Mouse (Mus musculus) liver, adult 2 months (tissue): ENCODE data around the gene Serinc5. TPM values are rescaled to one million over a fixed set of nuclear protein-coding genes. Genes with fewer than 3 reads are reported as not detected.

Experiments used
- DNase-seq: peaks from one replicate; pipeline ENCODE4 v3.0.0-alpha.2; 2011; ENCODE audit warnings: low read depth, low spot score; ENCODE audit errors: extremely low read depth
- H3K27ac ChIP-seq: fragments of 200-500 bp; replicated peaks from 2 replicates; pipeline ENCODE4 v1.5.1; 2012; ENCODE audit warnings: low read depth, mild to moderate bottlenecking, control low read depth, inconsistent platforms, low read length; ENCODE audit not compliant: insufficient read depth
- H3K27me3 ChIP-seq: fragments of 200-500 bp; 2 replicates; pipeline ENCODE4 v1.6.1; 2012; ENCODE audit warnings: mild to moderate bottlenecking, moderate library complexity, low read length, inconsistent platforms; ENCODE audit not compliant: control insufficient read depth, insufficient read depth
- H3K36me3 ChIP-seq: fragments of 200-500 bp; 2 replicates; pipeline ENCODE4 v1.6.1; 2012; ENCODE audit warnings: low read length, inconsistent platforms; ENCODE audit not compliant: control insufficient read depth, insufficient read depth
- H3K4me1 ChIP-seq: fragments of 200-500 bp; 2 replicates; pipeline ENCODE4 v1.6.1; 2011; ENCODE audit warnings: low read length; ENCODE audit not compliant: control insufficient read depth, insufficient read depth
- H3K4me3 ChIP-seq: fragments of 200-500 bp; 2 replicates; pipeline ENCODE4 v1.5.1; 2011; ENCODE audit warnings: low read depth, mild to moderate bottlenecking, control low read depth, low read length, moderate library complexity; ENCODE audit not compliant: insufficient read depth
- H3K79me2 ChIP-seq: fragments of 200-500 bp; 2 replicates; pipeline ENCODE4 v1.6.1; 2012; ENCODE audit warnings: inconsistent platforms, mild to moderate bottlenecking, low read length, moderate library complexity; ENCODE audit not compliant: control insufficient read depth, insufficient read depth
- H3K9ac ChIP-seq: fragments of 200-500 bp; 2 replicates; pipeline ENCODE4 v1.6.1; 2012; ENCODE audit warnings: low read depth, mild to moderate bottlenecking, control low read depth, inconsistent platforms, low read length
- CTCF ChIP-seq: fragments of 200-500 bp; IDR thresholded peaks from 2 replicates; pipeline ENCODE4 v1.5.1; 2011; ENCODE audit warnings: low read depth, low read length, control low read depth
- POLR2A ChIP-seq: fragments of 200-500 bp; IDR thresholded peaks from 2 replicates; pipeline ENCODE4 v1.6.1; 2011; ENCODE audit warnings: low read length, control low read depth; ENCODE audit not compliant: insufficient read depth; ENCODE audit errors: extremely low read depth
- WGBS: fragments of 180-500 bp; shearing (Covaris S2); methylation state at CpG from one replicate; pipeline ENCODE4 v1.1.7; 2018; 5-methylcytosine and 5-hydroxymethylcytosine counted together
- polyA plus RNA-seq: library from polyadenylated mRNA; depleted of rRNA; stranded (reverse); fragments of >200 nt; gene quantifications from 2 replicates; pipeline ENCODE4 v1.2.3, GENCODE M21; 2012
- total RNA-seq: library from RNA; depleted of rRNA; stranded (reverse); fragments of >200 nt; gene quantifications from 2 replicates; pipeline ENCODE4 v1.2.3, GENCODE M21; 2014

Gene Serinc5
- total and polyA plus RNA-seq, 2 experiments = 14.3 to 18.0 TPM

DNA sequence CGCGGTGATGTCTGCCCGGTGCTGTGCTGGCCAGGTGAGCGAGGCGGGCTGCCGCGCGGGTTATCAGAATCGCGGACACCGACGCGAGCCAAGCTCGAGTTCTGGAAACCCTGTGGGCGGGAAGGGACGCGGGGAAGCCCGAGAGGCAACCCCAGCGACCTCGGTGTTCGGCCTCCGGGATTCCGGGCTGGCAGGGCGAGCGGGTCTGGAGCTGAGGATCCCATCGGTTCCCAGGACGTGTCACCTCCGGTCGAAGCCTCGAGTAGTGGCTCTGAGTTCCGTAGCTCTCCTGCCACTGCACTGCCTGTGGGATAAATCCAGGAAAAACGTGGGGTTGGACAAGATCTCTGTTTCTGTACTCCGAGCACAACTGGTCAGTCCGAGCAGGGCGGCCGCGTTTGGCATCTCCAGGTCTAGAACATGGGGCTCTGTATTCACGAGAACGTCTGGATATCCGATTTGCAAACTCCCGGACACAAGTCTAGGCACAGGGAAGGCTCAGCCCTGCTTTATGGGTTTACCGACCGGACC is 428 bp downstream of the Serinc5 start:
- WGBS = under 1% methylated on average over 43 of the region's 43 CpGs
- TF ChIP-seq POLR2A (no peak), CTCF (no peak)
- H3K27ac ChIP-seq = peak overlapping the region; percentile 82

GRCm38 (mm10) chr13:92611917-92612316 is 1.0 kb downstream of the Serinc5 start:
- Histone ChIP-seq H3K36me3 (no peaks in the 10 kb centered on the region), H3K4me3 (peak overlapping the region; percentile 98), H3K4me1 (peaks cover 8% of the 10 kb centered on the region), H3K79me2 (peaks cover 9% of the 10 kb centered on the region), H3K27ac (no peak overlapping the region), H3K27me3 (no peaks in the 10 kb centered on the region), H3K9ac (no peak overlapping the region)
- no peak for TF ChIP-seq CTCF
- no peak for TF ChIP-seq POLR2A
- WGBS = 14% methylated on average over 7 of the region's 7 CpGs
- DNase-seq = no peak

More for the DNA sequence above, 428 bp downstream of the Serinc5 start:
- H3K4me3 ChIP-seq = peak overlapping the region; percentile 98
- peak; percentile 58 for DNase-seq
- no peaks in the 10 kb centered on the region for H3K36me3 ChIP-seq
- H3K79me2 ChIP-seq = peaks cover 9% of the 10 kb centered on the region
- H3K4me1 ChIP-seq = peaks cover 8% of the 10 kb centered on the region
- H3K9ac ChIP-seq = peak overlapping the region; percentile 88
- H3K27me3 ChIP-seq = no peaks in the 10 kb centered on the region

GRCm38 (mm10) chr13:92613094-92613493 is 2.2 kb downstream of the Serinc5 start:
- Histone ChIP-seq H3K36me3 (no peaks in the 10 kb centered on the region), H3K79me2 (peaks cover 9% of the 10 kb centered on the region), H3K4me1 (peaks cover 8% of the 10 kb centered on the region), H3K4me3 (no peak overlapping the region), H3K9ac (no peak overlapping the region), H3K27ac (no peak overlapping the region), H3K27me3 (no peaks in the 10 kb centered on the region)
- TF ChIP-seq POLR2A (no peak), CTCF (no peak)
- DNase-seq = no peak
- 60% methylated on average over 5 of the region's 5 CpGs for WGBS

DNA sequence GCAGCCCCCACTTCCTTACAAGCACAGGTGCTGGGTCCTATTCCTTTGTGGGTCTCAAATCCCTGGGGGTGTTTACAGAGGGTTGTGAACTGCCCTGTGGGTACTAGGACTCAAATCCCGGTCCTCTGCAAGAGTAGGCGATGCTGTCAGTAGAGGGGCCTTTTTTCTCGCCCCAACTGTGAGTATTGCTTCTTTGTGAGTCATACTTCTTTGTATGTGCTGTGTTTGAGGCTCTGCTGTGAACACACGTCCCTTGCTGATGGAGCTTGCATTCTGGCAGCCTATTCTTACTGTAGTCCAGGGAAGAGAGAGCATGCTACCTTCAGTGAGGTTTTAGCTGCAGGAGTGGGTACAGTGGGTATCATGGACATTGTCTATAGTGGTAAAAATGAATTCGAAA is 4.3 kb downstream of the Serinc5 start:
- H3K79me2 ChIP-seq = peaks cover 9% of the 10 kb centered on the region
- H3K36me3 ChIP-seq = no peaks in the 10 kb centered on the region
- no peak overlapping the region for H3K9ac ChIP-seq
- no peak for DNase-seq
- no peaks in the 10 kb centered on the region for H3K27me3 ChIP-seq
- WGBS = 75% methylated on average over 5 of the region's 5 CpGs
- H3K27ac ChIP-seq = no peak overlapping the region
- TF ChIP-seq CTCF (no peak), POLR2A (no peak)
- H3K4me3 ChIP-seq = no peak overlapping the region
- peaks cover 5% of the 10 kb centered on the region for H3K4me1 ChIP-seq

GRCm38 (mm10) chr13:92616459-92616858 is 5.6 kb downstream of the Serinc5 start:
- Histone ChIP-seq H3K27ac (no peak overlapping the region), H3K9ac (no peak overlapping the region), H3K4me3 (no peak overlapping the region), H3K27me3 (no peaks in the 10 kb centered on the region), H3K4me1 (peaks cover 5% of the 10 kb centered on the region), H3K36me3 (no peaks in the 10 kb centered on the region), H3K79me2 (peaks cover 9% of the 10 kb centered on the region)
- WGBS = 77% methylated on average over 8 of the region's 8 CpGs
- TF ChIP-seq POLR2A (no peak), CTCF (no peak)
- peak; percentile 23 for DNase-seq

DNA sequence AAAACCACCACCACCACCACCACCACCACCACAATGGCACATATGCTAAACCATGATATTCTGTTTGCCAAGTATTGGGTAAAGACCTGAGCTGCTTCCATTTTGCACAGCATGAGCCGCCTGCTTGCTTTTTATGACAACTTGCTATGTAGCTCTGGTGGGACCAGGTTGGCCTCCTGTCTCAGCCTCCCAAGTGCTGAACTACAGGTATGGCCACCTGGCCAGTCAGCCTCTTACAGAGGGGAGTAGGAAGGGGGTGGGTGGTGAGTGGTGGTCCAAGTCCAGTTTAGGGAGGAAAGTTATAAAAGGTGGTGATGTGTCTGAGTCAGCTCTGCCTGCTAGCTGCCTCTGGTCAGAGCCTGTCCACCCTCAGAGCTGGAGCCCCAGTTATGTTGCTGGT is 15.3 kb downstream of the Serinc5 start:
- no peak overlapping the region for H3K4me3 ChIP-seq
- no peak for TF ChIP-seq CTCF
- no peak for TF ChIP-seq POLR2A
- no peaks in the 10 kb centered on the region for H3K4me1 ChIP-seq
- no peak overlapping the region for H3K9ac ChIP-seq
- peaks cover 15% of the 10 kb centered on the region; the same call in 1 of the 2 replicates for H3K79me2 ChIP-seq
- peaks cover 2% of the 10 kb centered on the region; the same call in 1 of the 2 replicates for H3K36me3 ChIP-seq
- WGBS = 100% methylated on average over 1 of the region's 1 CpGs
- no peaks in the 10 kb centered on the region for H3K27me3 ChIP-seq
- no peak overlapping the region for H3K27ac ChIP-seq
- DNase-seq = no peak
